Mouse (Mus musculus) left cerebral cortex, postnatal 25 days (tissue): Measurements from ENCODE around the gene Lamc3. TPM values are rescaled to one million over a fixed set of nuclear protein-coding genes. Genes with fewer than 3 reads are reported as not detected.
"Not testable (repeated sequence)": the region's sequence is repeated elsewhere in the genome, so short reads cannot be mapped to it uniquely, and the experiment has no call there.

ENCODE experiments used
- DNase-seq, 2 experiments: peaks; one replicate each; pipeline ENCODE4 v3.0.0; 2022; ENCODE audit warnings: low spot score in 2 of 2, mixed read lengths in 1 of 2
- intact Hi-C: fragments of 180-260 bp; cut with DNase I; formaldehyde crosslinking; loops from one replicate; pipeline ENCODE4 v1.15.1; 2025
- total RNA-seq, 2 experiments: library from RNA; stranded (reverse); gene quantifications; 2 replicates each; pipeline ENCODE4 v1.2.3; 2021

Gene Lamc3
- total RNA-seq, 2 experiments from 2014 or later: 7.6 to 8.7 TPM

DNA sequence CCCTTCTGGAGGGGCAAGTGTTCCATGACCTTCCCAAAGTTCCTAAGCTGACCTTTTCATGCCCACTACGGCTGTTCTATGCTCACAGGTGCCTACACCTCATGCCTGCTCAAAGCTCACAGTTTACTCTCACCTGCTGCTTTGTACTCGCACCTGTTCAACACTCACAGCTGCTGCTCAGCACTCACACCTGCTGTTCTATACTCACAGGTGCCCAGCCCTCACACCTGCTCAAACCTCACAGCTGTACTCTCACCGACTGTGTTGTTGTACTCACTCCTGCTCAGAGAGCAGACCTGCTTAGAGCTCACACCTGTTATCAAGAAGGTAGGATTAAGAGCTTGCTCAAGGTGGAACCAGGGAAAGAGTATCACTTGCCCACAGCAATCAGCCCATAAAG, 16.4 kb upstream of the Lamc3 start:
- intact Hi-C loops: no loop called here
- DNase-seq: no peak

DNA sequence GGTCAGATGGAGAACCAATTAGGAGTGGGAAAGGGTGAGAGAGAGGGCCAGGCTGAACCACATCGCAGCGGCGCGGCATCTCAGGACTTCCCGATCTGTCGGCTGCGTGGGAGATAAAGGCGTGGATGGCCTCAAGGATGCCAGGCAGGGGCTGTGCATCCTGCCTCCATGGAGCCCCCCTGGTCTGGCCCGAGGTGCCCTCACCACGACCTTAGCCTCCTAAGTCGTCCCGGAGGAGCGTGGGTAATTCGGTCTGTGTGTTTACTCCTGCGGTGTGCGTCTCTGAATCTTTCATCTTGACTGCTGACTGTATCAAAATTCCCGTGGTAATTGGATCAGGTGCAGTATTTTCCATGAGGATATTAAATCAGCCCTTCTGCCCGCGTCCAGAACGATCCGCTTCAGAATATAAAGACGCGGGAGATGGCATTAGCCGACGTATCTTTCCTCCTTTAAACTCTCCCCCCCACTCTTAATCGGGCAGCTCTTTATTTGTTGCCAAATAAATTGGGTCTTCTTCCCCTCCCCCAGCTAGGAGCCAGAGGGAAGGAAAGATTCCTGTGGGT, 12.7 kb upstream of the Lamc3 start:
- DNase-seq: no peak
- intact Hi-C loops: no loop called here

DNA sequence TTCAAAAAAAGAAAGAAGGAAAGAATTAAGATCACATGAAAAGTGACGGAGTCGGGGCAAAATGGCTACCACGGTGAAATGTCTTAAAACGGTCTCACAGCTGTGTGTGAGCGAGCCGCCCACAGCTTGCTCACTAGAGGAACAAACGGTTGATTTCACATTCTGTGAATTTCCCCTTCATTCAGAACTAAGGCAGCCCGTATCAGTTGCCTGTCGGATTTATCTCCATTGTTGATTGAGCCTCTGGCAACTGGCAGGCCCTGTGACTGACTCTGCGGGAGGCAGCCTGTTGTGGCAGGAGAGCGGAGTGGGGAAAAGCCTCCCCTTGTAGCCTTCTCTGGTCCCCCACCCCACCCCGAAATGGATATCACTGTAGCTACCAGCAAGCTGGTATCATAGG, 10.6 kb upstream of the Lamc3 start:
- peak; percentile 37 to 63 for DNase-seq
- intact Hi-C loops: no loop called here

DNA sequence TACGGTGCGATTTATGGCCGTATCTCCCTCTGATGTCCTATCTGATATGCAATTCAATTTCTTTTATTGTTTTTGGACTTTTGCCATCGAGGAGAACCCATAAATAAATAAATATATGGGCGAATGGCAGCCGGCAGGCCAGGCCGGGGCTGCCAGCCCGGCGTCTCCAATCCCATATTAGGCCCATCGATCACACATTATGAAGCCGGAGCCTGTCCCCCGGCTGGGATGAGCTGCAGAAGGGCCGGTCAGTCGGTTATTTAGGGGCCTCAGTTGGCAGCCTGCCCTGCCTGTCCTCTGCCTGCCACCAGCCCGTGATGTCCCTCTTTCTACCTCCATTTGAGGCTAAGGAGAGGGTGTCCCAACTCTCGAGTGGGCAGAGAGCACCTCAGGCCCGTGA, 8.5 kb upstream of the Lamc3 start:
- no peak for DNase-seq
- intact Hi-C loops: no loop called here

DNA sequence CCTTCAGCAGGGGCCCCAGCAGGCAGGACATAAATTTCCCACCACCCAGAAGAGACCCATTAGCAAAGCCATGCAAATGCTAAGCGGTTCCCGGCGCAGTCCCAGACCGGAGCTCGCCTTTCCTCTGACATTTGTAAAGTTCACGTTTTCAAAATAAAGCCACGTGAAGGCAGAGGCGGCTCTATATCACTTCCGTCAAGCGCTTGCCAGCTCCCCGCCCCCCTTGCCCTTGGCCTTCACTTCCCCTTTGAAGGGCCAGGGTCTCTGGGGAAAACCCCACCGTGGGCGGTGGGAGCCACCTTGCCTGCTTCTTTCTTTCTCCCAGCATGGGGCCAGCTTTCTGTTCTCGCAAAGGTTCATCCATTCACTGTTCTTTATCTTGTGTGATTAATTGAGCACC, 6.2 kb upstream of the Lamc3 start:
- DNase-seq: no peak
- intact Hi-C loops: loop anchor here (10.0 kb wide), 1 partner anchor 196 kb away; the partner anchor contains the start of gene Abl1

DNA sequence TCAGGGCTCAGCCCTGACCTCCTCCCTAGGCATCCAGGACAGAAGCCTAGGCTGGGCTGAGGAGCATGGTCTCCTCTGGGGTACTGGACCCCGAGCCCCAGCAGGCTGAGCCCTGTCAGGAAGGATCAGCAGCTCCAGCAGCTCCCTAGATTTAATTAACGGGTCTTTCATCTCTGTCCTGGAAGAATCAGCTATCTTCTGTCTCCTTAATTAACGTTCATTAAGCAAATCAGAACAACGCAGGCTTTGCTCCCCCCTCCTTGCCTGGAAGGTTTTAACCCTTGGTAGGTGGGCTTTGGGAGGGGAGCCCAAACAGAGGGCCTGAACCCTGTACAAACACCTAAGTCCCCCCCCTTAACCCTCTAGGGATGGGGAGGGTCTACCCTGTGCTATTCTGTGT, 4.0 kb upstream of the Lamc3 start:
- intact Hi-C loops: loop anchor here (10.0 kb wide), 1 partner anchor 198 kb away; the partner anchor contains the start of gene Abl1
- no peak for DNase-seq

DNA sequence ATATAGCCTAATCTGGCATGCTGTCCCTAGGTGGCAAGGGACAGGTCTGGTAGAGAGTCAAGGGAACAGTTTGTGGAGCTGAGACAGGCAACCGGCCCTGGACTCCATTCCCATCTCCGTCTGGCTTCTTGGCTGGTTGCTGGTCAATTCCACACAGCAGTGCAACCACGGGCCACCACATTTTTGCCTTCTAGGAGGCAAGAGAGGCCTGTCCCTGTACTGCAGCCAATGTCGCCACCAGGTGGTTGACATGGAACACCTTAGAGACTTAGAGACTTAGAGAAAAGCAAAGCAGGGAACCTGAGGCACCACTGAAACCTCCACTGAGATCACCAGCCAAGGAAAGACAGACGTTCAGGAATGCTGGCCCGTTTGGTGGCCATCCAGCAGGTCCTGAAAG, 2.3 kb upstream of the Lamc3 start:
- DNase-seq: peak; percentile 51 to 66
- intact Hi-C loops: loop anchor here (2.0 to 10.0 kb wide), 3 partner anchors 70 to 200 kb away; partner anchors contain the start of gene Abl1

DNA sequence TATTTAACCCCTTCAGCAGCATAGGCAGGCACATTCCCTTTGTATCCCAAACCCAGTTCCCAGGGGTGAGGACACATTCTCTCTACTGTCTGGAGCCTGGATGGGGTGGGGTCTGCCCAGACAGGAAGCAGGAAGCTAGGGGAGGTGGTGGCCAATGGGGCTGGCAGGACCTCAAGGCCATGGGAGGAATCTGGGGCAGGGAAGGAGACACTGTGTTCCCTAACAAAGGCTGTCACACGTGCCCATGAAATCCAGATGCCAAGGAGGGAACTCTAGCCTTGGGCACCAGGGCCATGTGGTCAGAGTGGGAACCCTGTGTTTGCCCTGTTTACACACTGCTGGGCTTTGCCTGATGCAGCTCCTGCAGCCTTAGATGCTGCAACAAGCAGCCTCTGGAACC, 1.8 kb downstream of the Lamc3 start:
- intact Hi-C loops: loop anchor here (10.0 kb wide), 1 partner anchor 204 kb away; the partner anchor contains the start of gene Abl1

DNA sequence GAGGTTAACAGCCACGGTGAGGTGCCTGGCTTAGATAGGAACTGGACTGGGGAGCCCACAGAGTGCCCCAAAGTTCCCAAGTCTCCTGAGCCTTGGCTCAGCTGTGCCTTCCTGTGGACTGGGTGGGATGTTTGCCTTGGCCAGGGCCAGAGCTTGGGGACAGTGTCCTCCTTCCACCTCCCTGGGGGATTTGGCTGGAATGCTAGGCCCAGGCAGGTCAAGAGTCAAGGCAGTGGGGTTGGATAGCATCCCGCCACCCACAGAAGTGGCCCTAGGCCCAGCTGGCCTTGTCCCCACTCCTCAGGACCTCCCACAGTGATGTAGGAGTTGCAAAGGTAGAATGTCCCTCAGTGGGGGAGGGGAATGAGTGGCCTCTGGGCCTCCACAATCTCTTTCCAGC, 4.1 kb downstream of the Lamc3 start:
- intact Hi-C loops: no loop called here
- no peak for DNase-seq

More for the DNA sequence above, 1.8 kb downstream of the Lamc3 start:
- DNase-seq: no peak

DNA sequence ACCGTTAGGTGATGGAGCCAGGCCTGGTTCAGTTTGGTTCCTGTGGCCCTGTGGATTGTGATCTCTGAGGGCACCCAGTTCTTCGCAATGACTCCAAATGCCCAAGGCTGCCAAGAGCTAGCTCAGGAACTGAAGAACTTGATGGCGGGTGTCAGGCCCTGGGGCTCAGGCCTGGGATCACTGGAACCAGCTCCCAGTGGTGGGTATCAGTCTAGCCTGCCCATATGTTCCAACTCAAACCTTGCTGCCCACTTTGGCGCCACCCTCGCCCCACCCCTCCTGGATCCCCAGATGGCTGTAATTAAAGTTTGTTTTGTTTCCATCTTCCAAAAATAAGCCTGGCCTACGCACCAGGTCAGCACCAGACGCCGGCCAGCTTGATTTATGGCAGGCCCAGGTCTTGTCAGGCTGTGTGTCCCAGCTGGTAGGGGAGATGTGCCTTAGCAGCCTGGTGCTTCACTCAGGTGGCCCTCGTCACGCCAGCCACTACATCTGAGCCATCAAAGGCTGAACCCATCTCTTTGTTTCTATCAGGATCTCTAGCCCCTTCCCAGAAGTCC, 6.1 kb downstream of the Lamc3 start:
- intact Hi-C loops: no loop called here
- peak in 1 of 2 experiments; percentile 9 for DNase-seq

DNA sequence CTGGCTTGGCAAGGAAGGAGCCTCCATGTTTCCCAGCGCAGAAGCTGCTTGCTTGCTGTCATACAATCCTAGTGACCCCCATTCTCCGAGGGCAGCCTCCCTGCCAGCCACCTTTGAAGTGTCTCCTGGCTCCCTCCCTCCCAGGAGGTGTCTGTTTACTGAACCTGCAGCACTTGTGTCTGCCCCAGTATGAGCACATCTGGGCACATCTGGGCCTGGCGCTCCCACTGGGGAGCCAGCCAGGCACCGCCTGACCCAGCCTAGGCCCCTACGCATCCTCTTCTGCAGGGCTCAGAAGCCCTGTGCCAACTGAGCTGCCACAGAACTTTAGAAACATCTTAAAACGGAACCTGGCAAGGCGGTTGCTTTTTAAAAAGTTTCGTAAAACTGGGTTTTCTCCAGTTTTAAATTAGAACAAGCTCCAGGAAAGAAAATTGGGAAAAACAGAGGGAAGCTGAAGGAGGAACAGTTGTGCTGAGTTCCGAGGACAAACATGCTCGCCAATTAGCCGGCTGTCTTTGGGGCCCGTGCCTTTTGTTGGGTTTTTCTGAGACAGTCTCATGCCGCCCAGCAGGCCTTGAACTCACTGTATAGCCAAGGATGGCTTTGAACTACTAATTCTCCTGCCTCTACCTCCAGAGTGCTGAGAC, 7.3 kb downstream of the Lamc3 start:
- peak; percentile 30 to 86 for DNase-seq
- intact Hi-C loops: no loop called here

DNA sequence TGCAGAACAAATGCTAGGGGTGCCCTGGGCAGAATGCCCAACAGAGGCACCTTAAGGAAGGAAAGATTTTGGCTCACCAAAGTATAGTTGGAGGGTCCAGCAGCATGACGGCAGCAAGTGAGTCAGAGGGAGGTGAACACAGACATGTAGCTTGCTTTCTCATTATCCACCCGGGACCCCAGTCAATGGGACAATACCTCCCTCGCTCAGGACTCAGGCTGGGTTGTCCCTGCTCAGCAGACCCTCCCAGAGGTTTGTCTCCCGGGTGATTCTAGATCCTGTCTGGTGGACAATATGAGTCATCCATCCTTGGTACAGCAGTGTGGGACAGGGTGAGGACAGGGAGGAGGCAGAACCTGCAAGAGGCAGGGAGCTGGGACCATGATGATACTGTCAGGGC, 13.8 kb downstream of the Lamc3 start:
- intact Hi-C loops: no loop called here
- DNase-seq: no peak

DNA sequence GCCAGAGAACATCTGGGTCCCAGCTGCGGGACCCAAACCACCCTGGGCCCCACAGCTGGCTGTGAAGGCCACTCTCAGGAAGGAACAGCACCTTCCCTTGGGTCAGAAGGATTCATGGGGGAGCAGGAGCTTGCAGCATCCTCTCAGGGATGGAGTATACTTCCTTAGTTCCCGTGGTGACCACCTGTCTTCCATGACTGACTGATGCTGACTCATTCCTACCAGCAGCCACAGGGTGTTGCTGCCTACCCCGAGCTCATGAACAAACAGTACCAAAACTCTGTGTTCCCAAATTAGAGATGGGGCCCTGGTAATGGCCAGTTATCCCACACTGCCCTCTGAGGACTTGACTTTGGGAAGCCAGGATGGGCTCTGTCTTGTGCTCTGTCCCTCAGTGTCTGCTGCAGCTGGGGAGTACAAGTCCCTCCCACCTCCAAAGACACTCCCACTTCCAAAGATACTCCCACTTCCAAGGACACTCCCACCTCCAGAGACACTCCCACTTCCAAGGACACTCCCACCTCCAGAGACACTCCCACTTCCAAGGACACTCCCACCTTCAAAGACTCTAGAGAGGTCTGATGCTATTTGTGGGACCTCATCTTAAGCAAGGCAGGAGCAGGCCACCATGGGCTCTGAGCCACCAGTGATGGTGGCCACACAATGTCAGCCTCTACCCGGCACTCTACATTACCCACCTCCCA, 14.7 kb downstream of the Lamc3 start:
- intact Hi-C loops: no loop called here
- DNase-seq: no peak

DNA sequence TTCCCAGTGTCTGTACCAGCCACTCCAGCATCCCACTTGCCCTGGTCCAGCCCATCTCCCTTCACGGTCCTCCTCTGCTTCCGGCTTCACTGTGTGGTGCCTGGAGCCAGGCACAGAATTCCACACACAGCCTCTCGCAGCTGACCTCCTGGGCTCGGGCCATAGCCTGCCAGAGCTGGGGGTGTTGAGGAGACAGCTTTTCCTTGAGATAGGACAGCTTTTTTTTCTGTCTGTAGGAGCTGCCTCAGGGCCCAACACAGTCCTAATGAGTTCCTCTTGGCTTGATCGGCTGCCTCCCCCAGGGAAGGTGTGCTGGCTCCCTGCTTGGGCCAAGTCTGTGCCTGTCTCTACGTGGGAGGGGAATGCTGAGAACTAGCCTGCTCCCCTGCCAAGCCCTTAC, 17.0 kb downstream of the Lamc3 start:
- no peak for DNase-seq
- intact Hi-C loops: no loop called here

DNA sequence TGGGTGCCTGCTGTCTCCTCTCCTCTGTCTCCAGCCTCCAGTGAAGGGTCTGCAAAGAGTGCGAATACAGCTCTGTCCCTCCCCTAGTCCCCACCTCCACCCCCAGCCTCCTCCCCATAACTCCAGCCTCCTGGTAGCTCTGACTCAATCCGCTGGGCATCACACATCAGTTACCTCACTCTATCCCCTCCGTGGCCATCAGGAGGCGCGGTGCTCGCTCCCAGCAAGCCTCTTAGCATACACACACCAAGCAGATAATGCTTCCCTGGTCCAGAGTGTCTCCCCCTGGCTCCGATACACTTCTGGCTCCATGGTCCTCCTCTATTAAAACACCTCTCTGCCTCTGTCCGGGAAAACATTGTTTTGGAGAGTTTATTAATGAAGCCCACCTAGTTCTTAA, 17.5 kb downstream of the Lamc3 start:
- intact Hi-C loops: no loop called here
- no peak for DNase-seq

DNA sequence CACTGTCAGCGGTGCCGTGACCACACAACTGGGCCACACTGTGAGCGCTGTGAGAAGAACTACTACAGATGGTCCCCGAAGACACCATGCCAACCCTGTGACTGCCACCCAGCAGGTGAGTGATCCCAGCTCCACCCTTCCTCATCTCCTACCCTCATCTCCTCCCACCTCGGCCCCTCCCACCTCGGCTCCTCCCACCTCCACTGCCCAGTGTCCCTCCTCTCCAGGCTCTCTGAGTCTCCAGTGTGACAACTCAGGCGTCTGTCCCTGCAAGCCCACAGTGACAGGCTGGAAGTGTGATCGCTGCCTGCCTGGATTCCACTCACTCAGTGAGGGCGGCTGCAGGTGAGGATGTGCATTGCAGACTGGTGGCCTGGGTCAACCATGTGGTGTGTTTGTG, 18.6 kb downstream of the Lamc3 start:
- intact Hi-C loops: no loop called here
- no peak for DNase-seq

DNA sequence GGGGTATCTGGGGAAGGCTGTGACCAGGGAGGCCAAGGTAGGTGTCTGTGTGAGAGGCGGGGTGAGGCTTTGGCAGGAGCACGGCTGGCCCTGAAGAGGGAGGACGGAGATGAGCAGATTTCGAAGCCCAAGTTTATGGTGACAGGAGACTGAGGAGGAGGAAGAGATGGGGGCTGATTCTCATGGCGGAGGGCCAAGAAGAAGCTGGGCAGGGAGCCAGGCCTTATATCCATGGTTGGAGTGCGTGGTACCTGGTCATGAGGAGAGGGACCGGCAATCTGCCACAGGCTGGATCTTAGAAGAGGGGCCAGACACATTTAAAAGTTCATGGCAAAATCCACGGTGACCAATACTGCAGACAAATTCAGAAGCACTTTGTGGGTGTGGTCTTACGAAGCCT, 19.3 kb downstream of the Lamc3 start:
- intact Hi-C loops: no loop called here
- DNase-seq: peak; percentile 24 to 65

DNA sequence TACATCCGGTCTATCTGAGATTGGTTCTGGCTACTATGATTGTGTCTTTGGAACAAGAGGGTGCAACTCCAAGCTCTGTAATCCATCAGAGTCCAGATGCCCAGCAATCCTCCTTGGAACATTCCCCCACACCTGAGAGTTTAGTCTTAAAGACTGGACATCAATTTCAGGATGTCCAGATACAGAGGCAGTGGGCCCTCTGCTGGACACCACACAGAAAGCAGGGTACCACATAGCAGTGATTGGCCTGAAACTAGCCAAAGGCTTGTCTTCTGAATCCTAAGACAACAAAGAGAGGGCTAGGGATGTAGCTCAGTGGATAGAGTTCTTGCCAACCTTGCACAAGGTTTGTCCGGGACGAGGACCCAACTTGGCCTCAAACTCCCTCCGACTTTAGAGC, 25.5 kb downstream of the Lamc3 start:
- peak in 1 of 2 experiments; percentile 27 for DNase-seq
- intact Hi-C loops: no loop called here

DNA sequence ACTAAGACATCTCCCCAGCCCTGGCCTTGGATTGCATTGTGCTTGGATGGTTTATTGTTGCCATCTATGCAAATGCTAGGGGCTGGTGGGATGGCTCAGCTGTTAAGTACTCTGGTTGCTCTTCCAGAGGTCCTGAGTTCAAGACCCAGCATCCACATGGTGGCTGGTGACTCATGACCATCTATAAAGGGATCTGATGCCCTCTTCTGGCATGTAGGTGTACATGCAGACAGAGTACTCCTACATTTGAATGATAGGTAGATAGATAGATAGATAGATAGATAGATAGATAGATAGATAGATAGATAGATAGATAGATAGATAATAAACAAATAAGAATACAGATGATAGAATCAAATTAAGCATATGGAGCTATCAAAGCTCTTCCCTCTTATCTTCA, 27.1 kb downstream of the Lamc3 start:
- DNase-seq: not testable (repeated sequence)
- intact Hi-C loops: loop anchor here (2.0 kb wide), 2 partner anchors 27 to 231 kb away; partner anchors contain the start of gene Lamc3

DNA sequence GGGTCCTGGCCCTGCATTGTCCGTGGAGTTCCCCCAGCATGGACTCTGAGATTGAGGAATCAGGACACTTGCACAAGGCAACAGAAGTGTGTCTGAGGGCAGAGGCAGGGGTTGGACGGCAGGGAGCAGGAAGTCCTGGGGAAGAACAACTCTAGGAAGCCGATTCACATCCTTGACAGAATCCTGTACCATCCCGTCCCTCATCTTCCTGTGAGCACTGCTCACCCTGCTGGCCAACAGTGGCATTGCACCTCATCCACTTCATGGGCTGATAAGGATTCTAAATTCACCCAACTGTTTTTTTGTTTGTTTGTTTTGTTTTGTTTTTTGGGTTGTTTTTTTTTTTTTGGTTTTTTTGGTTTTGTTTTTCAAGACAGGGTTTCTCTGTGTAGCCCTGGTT, 28.0 kb downstream of the Lamc3 start:
- intact Hi-C loops: loop anchor here (2.0 to 5.0 kb wide), 4 partner anchors 28 to 433 kb away; partner anchors contain the start of gene Lamc3
- DNase-seq: peak; percentile 75 to 77
